Mouse (Mus musculus): ENCODE results near the gene Marc2. TPM values are rescaled to one million over a fixed set of nuclear protein-coding genes. Genes with fewer than 3 reads are reported as not detected.
A peak's percentile ranks its signal among the peaks of the same experiment; 100 is the strongest.

Marc2 gene
- 100 to 1,000 TPM; 156 to 164 TPM for total RNA-seq (2021)

- intact Hi-C loops (cut with DNase I), result no loop called here
- no peak for DNase-seq (ENCODE audit: low spot score in 2 of 2)
Observed at GRCm38 (mm10) chr1:184846092-184846750, at the start of gene Marc2. Gene Marc2 (minus strand): TSS chr1:184846451.

- intact Hi-C loops (cut with DNase I), result loop anchor here (5.0 kb wide), 2 partner anchors 40 to 70 kb away; no protein-coding TSS in a partner anchor
- DNase-seq (ENCODE audit: low spot score in 2 of 2), result no peak
Observed at GRCm38 (mm10) chr1:184891998-184892397, 45.7 kb upstream of the Marc2 start.

DNA sequence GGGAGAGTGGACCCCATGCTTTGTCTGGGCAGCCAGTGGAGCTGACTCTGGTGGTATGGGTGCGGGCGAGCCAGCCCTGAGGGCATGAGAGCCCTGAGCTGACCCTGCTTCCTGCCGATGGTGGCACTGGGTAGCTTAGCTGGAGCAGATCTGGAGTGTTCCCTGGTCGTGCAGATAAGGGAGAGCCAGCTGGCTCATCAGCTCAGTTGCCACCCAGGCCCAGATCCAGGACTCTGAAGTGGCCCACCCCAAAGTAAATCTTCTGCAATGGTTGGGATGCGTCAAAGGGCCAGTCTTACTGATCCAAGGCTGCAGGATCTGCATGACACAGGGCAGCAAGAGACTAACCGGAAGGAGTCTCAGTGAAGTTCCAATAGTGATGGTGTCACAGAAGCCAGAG, 43.2 kb upstream of the Marc2 start:
- DNase-seq (ENCODE audit: low spot score in 2 of 2), result no peak
- intact Hi-C loops (cut with DNase I), result no loop called here

GRCm38 (mm10) chr1:184886160-184886559, 39.9 kb upstream of the Marc2 start:
- DNase-seq (ENCODE audit: low spot score in 2 of 2), result no peak
- intact Hi-C loops (cut with DNase I), result no loop called here

- peak; percentile 39 to 54 for DNase-seq (ENCODE audit: low spot score in 2 of 2)
- intact Hi-C loops (cut with DNase I), result no loop called here
Observed at GRCm38 (mm10) chr1:184882281-184883268, 36.3 kb upstream of the Marc2 start, which contains the start of gene C130074G19Rik. Gene C130074G19Rik (minus strand): TSS chr1:184883218.

DNA sequence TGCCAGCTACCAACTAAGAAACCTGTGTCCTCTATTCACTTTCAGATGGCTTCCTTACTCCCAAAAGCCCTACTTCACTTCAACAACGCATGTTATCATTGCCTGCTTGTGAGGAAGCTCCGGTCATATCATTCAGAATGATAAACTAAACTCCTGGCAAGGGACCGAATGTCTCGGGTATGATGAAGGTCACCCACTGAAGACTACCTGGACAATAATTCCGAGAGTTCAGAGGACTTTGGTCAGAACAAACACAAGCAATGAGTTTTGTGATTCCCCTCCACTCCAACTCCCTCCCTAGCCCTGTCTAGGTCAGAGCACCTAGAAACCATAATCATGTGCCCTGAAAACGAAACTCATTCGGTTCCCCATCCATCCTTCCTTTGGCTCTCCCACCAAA, 35.6 kb upstream of the Marc2 start:
- intact Hi-C loops (cut with DNase I), result no loop called here
- no peak for DNase-seq (ENCODE audit: low spot score in 2 of 2)

DNA sequence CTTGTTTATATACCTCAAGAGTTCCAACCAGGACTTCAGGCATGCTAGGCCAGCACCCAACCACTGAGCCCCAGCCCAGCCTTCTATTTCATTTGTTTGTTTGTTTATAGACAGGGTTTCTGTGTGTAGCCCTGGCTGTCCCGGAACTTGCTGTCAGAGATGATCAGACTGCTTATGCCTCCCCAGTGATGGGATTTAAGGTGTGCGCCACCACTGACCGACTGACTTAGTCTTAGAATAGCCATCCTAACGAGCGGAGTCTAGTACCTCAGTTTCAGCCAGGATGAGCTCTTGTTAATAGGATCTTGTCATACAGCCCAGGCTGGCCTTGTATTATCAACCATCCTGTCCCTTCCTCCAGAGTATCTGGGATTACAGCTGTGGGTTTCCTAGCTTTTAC, 35.0 kb upstream of the Marc2 start:
- intact Hi-C loops (cut with DNase I), result no loop called here
- no peak for DNase-seq (ENCODE audit: low spot score in 2 of 2)

GRCm38 (mm10) chr1:184878860-184879259, 32.6 kb upstream of the Marc2 start:
- intact Hi-C loops (cut with DNase I), result no loop called here
- no peak for DNase-seq (ENCODE audit: low spot score in 2 of 2)

- intact Hi-C loops (cut with DNase I), result no loop called here
- peak; percentile 40 to 72 for DNase-seq (ENCODE audit: low spot score in 2 of 2)
Observed at GRCm38 (mm10) chr1:184877306-184877705, 31.1 kb upstream of the Marc2 start.

GRCm38 (mm10) chr1:184873910-184874309, 27.7 kb upstream of the Marc2 start:
- DNase-seq (ENCODE audit: low spot score in 2 of 2), result no peak
- intact Hi-C loops (cut with DNase I), result no loop called here

GRCm38 (mm10) chr1:184872069-184872819, 26.0 kb upstream of the Marc2 start:
- intact Hi-C loops (cut with DNase I), result no loop called here
- DNase-seq (ENCODE audit: low spot score in 2 of 2), result no peak

DNA sequence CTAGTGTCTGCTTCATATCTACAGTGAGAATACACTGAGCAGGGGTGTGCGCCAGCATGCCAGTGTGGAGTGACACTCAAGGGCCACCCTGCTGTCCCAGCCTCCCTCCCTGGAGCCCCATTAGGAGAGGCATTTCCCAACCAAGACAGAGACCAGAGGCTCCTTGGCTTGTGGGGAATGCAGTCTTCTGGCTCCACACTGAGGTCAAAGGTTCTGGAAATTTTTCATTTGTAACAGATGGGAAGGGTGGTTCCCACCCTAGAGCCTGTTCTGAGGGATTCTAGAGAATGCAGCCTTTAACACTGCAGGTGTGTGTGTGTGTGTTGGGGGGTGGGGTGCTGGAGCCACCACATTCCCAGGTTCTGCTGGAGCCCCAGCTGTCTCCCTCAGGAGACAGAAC, 25.3 kb upstream of the Marc2 start:
- no peak for DNase-seq (ENCODE audit: low spot score in 2 of 2)
- intact Hi-C loops (cut with DNase I), result no loop called here

GRCm38 (mm10) chr1:184870646-184871385, 24.6 kb upstream of the Marc2 start:
- intact Hi-C loops (cut with DNase I), result no loop called here
- no peak for DNase-seq (ENCODE audit: low spot score in 2 of 2)

DNA sequence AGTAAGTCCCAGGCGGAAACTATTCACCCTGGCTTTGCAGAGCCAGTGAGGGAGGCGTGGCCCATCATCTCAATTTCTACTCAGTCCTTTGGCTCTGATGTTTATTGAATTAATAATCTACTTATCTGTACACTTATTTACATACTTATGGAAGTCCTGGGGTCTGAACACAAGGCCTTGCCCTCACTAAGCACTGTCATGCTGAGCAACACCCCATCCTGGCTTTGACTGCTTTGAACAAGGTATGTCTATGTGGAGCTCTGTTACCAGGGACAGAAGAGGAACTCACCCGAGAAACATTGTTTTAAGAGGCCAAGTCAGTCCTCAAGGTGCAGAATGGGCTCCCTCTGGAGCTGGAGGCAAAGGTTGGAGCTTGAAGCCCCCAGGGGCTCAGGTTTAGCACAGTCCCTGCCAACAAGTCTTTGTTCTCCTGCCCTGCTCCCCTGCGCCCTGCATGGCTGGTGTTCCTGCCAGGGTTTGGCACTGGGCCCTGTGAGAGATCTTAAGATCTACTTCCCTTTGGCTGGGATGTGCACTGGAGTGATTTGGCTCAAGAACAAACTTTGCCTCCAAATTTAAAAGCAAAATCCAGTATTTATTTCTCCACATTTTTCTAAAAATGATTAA, 23.8 kb upstream of the Marc2 start:
- intact Hi-C loops (cut with DNase I), result no loop called here
- no peak for DNase-seq (ENCODE audit: low spot score in 2 of 2)

DNA sequence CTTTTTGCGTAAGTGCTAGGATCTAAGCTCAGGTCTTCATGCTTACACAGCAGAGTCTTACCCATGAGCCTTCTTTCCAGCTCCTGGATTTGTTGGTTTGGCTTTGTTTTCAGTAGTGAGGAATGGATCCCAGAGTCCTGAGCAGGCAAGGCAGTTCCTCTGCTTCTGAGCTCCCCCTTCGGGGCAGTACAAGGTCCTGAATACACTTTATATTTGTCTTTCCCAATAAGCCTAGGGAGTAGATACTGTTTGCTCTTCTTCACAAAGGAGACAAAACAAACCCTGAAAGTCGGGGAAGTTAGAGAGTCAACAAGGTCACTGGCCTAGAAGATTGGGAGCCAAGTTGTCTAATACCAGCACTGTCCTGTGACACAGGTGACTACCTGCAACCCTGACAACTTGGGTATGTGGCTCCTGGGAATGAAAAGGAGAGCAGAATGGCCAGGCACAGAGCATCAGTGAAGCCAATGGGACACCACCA, 21.4 kb upstream of the Marc2 start:
- DNase-seq (ENCODE audit: low spot score in 2 of 2), result no peak
- intact Hi-C loops (cut with DNase I), result no loop called here

- DNase-seq (ENCODE audit: low spot score in 2 of 2), result no peak
Observed at GRCm38 (mm10) chr1:184864381-184864801, 18.1 kb upstream of the Marc2 start.

GRCm38 (mm10) chr1:184862636-184863035, 16.4 kb upstream of the Marc2 start:
- no peak for DNase-seq (ENCODE audit: low spot score in 2 of 2)
- intact Hi-C loops (cut with DNase I), result no loop called here

More at GRCm38 (mm10) chr1:184864381-184864801, 18.1 kb upstream of the Marc2 start:
- intact Hi-C loops (cut with DNase I), result no loop called here

- intact Hi-C loops (cut with DNase I), result no loop called here
- DNase-seq (ENCODE audit: low spot score in 2 of 2), result no peak
Observed at GRCm38 (mm10) chr1:184861551-184861950, 15.3 kb upstream of the Marc2 start.

- intact Hi-C loops (cut with DNase I), result no loop called here
- DNase-seq (ENCODE audit: low spot score in 2 of 2), result no peak
Observed at GRCm38 (mm10) chr1:184860276-184860675, 14.0 kb upstream of the Marc2 start.

All from left cerebral cortex, postnatal 36 days (tissue).